Mouse (Mus musculus) CH12.LX (cell line): ENCODE data around the gene Otud1. TPM values are rescaled to one million over a fixed set of nuclear protein-coding genes. Genes with fewer than 3 reads are reported as not detected.

Experiments used
- DNase-seq: peaks from one replicate; pipeline ENCODE4 v3.0.0-alpha.2; 2013; ENCODE audit errors: extremely low read depth
- H3K27ac ChIP-seq: 2 replicates; pipeline ENCODE4 v1.5.1; 2012; ENCODE audit warnings: low read depth, mild to moderate bottlenecking, control low read depth, moderate library complexity; ENCODE audit not compliant: insufficient read depth
- H3K27me3 ChIP-seq: replicated peaks from 2 replicates; pipeline ENCODE3; 2012; ENCODE audit warnings: inconsistent platforms
- H3K36me3 ChIP-seq, 2 experiments: replicated peaks in 1 of 2; 2 replicates each; pipeline versions ENCODE3 to v1.6.1; 2012; ENCODE audit warnings: inconsistent platforms in 1 of 2, low read length in 1 of 2, mild to moderate bottlenecking in 1 of 2, mixed read lengths in 1 of 2, moderate library complexity in 1 of 2; ENCODE audit not compliant: control insufficient read depth in 1 of 2, insufficient read depth in 1 of 2
- H3K4me1 ChIP-seq, 2 experiments: 2 replicates each; pipeline ENCODE4 v1.6.1; 2012; ENCODE audit warnings: inconsistent platforms in 1 of 2, moderate library complexity in 1 of 2; ENCODE audit not compliant: insufficient read depth in 2 of 2, control insufficient read depth in 1 of 2
- H3K4me2 ChIP-seq: 2 replicates; pipeline ENCODE4 v1.6.1; 2012; ENCODE audit warnings: low read depth, mild to moderate bottlenecking, control low read depth; ENCODE audit not compliant: poor library complexity, insufficient read depth, severe bottlenecking
- H3K4me3 ChIP-seq, 3 experiments: fragments of 150-350 bp in 1 of 3; sonication (generic) in 1 of 3; replicated peaks in 1 of 3; 2 replicates each; pipeline versions ENCODE3 to v1.5.1; 2011 to 2012; ENCODE audit warnings: low read depth in 2 of 3, low read length in 2 of 3, mild to moderate bottlenecking in 2 of 3, moderate library complexity in 2 of 3, control low read depth in 1 of 3, improper control_type of control experiment in 1 of 3, inconsistent platforms in 1 of 3, mixed read lengths in 1 of 3; ENCODE audit not compliant: poor library complexity in 1 of 3
- H3K79me2 ChIP-seq: replicated peaks from 2 replicates; pipeline ENCODE4 v1.6.1; 2012; ENCODE audit warnings: mild to moderate bottlenecking, moderate library complexity; ENCODE audit not compliant: control insufficient read depth, poor library complexity, insufficient read depth, severe bottlenecking; ENCODE audit errors: extremely low read depth
- H3K9ac ChIP-seq: 2 replicates; pipeline ENCODE4 v1.6.1; 2012; ENCODE audit warnings: low read depth, mild to moderate bottlenecking, control low read depth, moderate library complexity; ENCODE audit not compliant: insufficient read depth
- H3K9me3 ChIP-seq: replicated peaks from 2 replicates; pipeline ENCODE3; 2012; ENCODE audit warnings: low read length, inconsistent platforms, mixed read lengths
- BHLHE40 ChIP-seq: IDR thresholded peaks from 2 replicates; pipeline ENCODE4 v1.6.1; 2011; ENCODE audit warnings: mild to moderate bottlenecking, low read depth, low read length, improper control_type of control experiment
- CHD2 ChIP-seq: IDR thresholded peaks from 2 replicates; pipeline ENCODE4 v1.6.1; 2011; ENCODE audit warnings: low read length, improper control_type of control experiment
- CTCF ChIP-seq, 2 experiments: IDR thresholded peaks in 1 of 2; conservative IDR thresholded peaks in 1 of 2; 2 replicates each; pipeline ENCODE4 v1.5.1; 2011 to 2012; ENCODE audit warnings: low read depth in 2 of 2, low read length in 2 of 2, improper control_type of control experiment in 1 of 2, inconsistent platforms in 1 of 2, mild to moderate bottlenecking in 1 of 2, moderate library complexity in 1 of 2
- E2F4 ChIP-seq: IDR thresholded peaks from 2 replicates; pipeline ENCODE4 v1.6.1; 2011; ENCODE audit warnings: low read depth, low read length, improper control_type of control experiment; ENCODE audit not compliant: insufficient replicate concordance
- ELF1 ChIP-seq: IDR thresholded peaks from 2 replicates; pipeline ENCODE4 v1.6.1; 2014; ENCODE audit warnings: low read depth, mild to moderate bottlenecking, inconsistent platforms, low read length, improper control_type of control experiment
- EP300 ChIP-seq: IDR thresholded peaks from 2 replicates; pipeline ENCODE4 v1.6.1; 2011; ENCODE audit warnings: low read length, improper control_type of control experiment
- ETS1 ChIP-seq: conservative IDR thresholded peaks from 2 replicates; pipeline ENCODE4 v1.6.1; 2012; ENCODE audit warnings: low read depth, mild to moderate bottlenecking, inconsistent platforms, low read length, improper control_type of control experiment, moderate library complexity
- GABPA ChIP-seq: IDR thresholded peaks from 2 replicates; pipeline ENCODE4 v1.6.1; 2012; ENCODE audit warnings: low read depth, low read length, improper control_type of control experiment, inconsistent platforms; ENCODE audit not compliant: insufficient replicate concordance
- HCFC1 ChIP-seq: IDR thresholded peaks from 2 replicates; pipeline ENCODE4 v1.6.1; 2012; ENCODE audit warnings: low read depth, mild to moderate bottlenecking, inconsistent platforms, low read length, improper control_type of control experiment
- IRF4 ChIP-seq: IDR thresholded peaks from 2 replicates; pipeline ENCODE4 v1.6.1; 2014; ENCODE audit warnings: low read depth, mild to moderate bottlenecking, inconsistent platforms, low read length, improper control_type of control experiment
- JUND ChIP-seq: conservative IDR thresholded peaks from 2 replicates; pipeline ENCODE4 v1.6.1; 2011; ENCODE audit warnings: low read depth, low read length, improper control_type of control experiment
- KAT2A ChIP-seq: IDR thresholded peaks from 2 replicates; pipeline ENCODE4 v1.6.1; 2012; ENCODE audit warnings: low read length, improper control_type of control experiment, inconsistent platforms; ENCODE audit not compliant: insufficient replicate concordance
- MAFK ChIP-seq: IDR thresholded peaks from 2 replicates; pipeline ENCODE4 v1.6.1; 2011; ENCODE audit warnings: low read length, improper control_type of control experiment; ENCODE audit not compliant: insufficient replicate concordance
- MAX ChIP-seq: IDR thresholded peaks from 2 replicates; pipeline ENCODE4 v1.6.1; 2011; ENCODE audit warnings: low read length, improper control_type of control experiment
- NRF1 ChIP-seq: IDR thresholded peaks from 2 replicates; pipeline ENCODE4 v1.6.1; 2014; ENCODE audit warnings: low read depth, mild to moderate bottlenecking, inconsistent platforms, low read length, improper control_type of control experiment, moderate library complexity
- PAX5 ChIP-seq: IDR thresholded peaks from 2 replicates; pipeline ENCODE4 v1.6.1; 2012; ENCODE audit warnings: low read length, inconsistent platforms, mixed read lengths
- POLR2A ChIP-seq: IDR thresholded peaks from 2 replicates; pipeline ENCODE4 v1.6.1; 2011; ENCODE audit warnings: low read depth, mild to moderate bottlenecking, improper control_type of control experiment, low read length
- RCOR1 ChIP-seq: conservative IDR thresholded peaks from 2 replicates; pipeline ENCODE4 v1.6.1; 2012; ENCODE audit warnings: low read depth, mild to moderate bottlenecking, inconsistent platforms, low read length, improper control_type of control experiment
- SMC3 ChIP-seq: IDR thresholded peaks from 2 replicates; pipeline ENCODE4 v1.6.1; 2011; ENCODE audit warnings: low read depth, low read length, improper control_type of control experiment
- TCF12 ChIP-seq: IDR thresholded peaks from 2 replicates; pipeline ENCODE4 v1.6.1; 2014; ENCODE audit warnings: low read depth, mild to moderate bottlenecking, inconsistent platforms, low read length, improper control_type of control experiment
- UBTF ChIP-seq: IDR thresholded peaks from 2 replicates; pipeline ENCODE4 v1.6.1; 2012; ENCODE audit warnings: low read depth, mild to moderate bottlenecking, inconsistent platforms, low read length, improper control_type of control experiment, moderate library complexity
- USF1 ChIP-seq: IDR thresholded peaks from 2 replicates; pipeline ENCODE4 v1.6.1; 2014; ENCODE audit warnings: low read depth, mild to moderate bottlenecking, inconsistent platforms, low read length, improper control_type of control experiment
- ZNF384 ChIP-seq: IDR thresholded peaks from 2 replicates; pipeline ENCODE4 v1.6.1; 2012; ENCODE audit warnings: low read depth, low read length, improper control_type of control experiment, inconsistent platforms
- dilution Hi-C: fragments of 300-500 bp; cut with MboI; formaldehyde crosslinking; loops from 2 replicates; pipeline ENCODE4 v1.14.3; 2020; ENCODE audit warnings: low sequenced_read_pairs; ENCODE audit not compliant: extremely low pct_unique_long_range_greater_than_20kb, extremely low pct_ligation_motif_present
- in situ Hi-C: fragments of 300-500 bp; cut with MboI; formaldehyde crosslinking; loops from 3 replicates; pipeline ENCODE4 v1.14.3; 2019; ENCODE audit warnings: low sequenced_read_pairs, low pct_ligation_motif_present, low pct_unique_long_range_greater_than_20kb, mixed read lengths
- polyA plus RNA-seq: library from polyadenylated mRNA; unstranded; fragments of >175 nt; gene quantifications from 2 replicates; pipeline ENCODE4 v1.2.1, GENCODE M21; 2012; ENCODE audit warnings: low read depth; ENCODE audit not compliant: insufficient read length
- total RNA-seq, 2 experiments: library from RNA; depleted of rRNA; stranded (reverse); fragments of 300-350 nt in 1 of 2; fragments of >200 nt in 1 of 2; gene quantifications; 2 replicates each; pipeline ENCODE4 v1.2.3; 2012 to 2014

Gene Otud1
- total and polyA plus RNA-seq, 3 experiments = 0.13 to 1.5 (median 1.3) TPM

DNA sequence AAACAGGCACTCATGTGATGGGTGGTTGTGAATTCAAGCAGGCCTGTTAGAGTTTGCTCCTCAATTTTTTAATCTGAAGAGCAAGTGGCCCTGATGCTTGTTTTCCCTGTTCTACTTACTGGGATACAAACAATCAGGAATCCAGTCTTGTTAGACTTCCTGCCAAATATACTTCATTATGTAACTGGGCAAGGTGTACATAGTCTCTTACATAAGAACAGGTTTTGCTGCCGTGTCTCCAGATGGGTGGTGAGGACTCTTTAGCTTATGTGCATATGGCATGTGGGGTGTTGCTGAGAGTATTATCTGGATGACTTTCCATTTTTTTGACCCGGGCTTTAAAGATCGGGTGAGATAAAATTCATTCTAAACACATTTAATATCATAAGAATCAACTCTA, 43.8 kb downstream of the Otud1 start:
- H3K27me3 ChIP-seq = no peaks in the 10 kb centered on the region
- no peak overlapping the region for H3K4me2 ChIP-seq
- in situ Hi-C loops = loop anchor here (25.0 kb wide), 1 partner anchor 289 kb away; no protein-coding TSS in a partner anchor
- no peaks in the 10 kb centered on the region for H3K9me3 ChIP-seq
- H3K9ac ChIP-seq = no peak overlapping the region
- no peak for DNase-seq
- no peaks in the 10 kb centered on the region for H3K79me2 ChIP-seq
- no peak overlapping the region for H3K4me3 ChIP-seq
- dilution Hi-C loops = no loop called here
- no peaks in the 10 kb centered on the region for H3K36me3 ChIP-seq
- H3K27ac ChIP-seq = no peak overlapping the region
- TF ChIP-seq SMC3 = no peak
- no peak for TF ChIP-seq HCFC1
- TF ChIP-seq POLR2A = no peak
- no peak for TF ChIP-seq CTCF (conservative IDR thresholded peaks at IDR 0.05 in 1 of 2, IDR thresholded peaks at IDR 0.05 in 1 of 2; ENCODE audit: low read depth in 2 of 2, low read length in 2 of 2)
- no peak for TF ChIP-seq ZNF384
- H3K4me1 ChIP-seq = peaks cover 0 to 3% of the 10 kb centered on the region in 2 experiments; a peak in 1 of 4 replicates

GRCm38 (mm10) chr2:19703020-19703613, 45.6 kb downstream of the Otud1 start:
- peak; percentile 18 for DNase-seq
- no peak overlapping the region for H3K9ac ChIP-seq
- no peak for TF ChIP-seq BHLHE40
- TF ChIP-seq PAX5 = no peak
- TF ChIP-seq USF1 = no peak
- TF ChIP-seq IRF4 = no peak
- no peak for TF ChIP-seq CHD2
- no peak for TF ChIP-seq RCOR1
- no peak; the same call in 1 of the 2 replicates for TF ChIP-seq JUND
- TF ChIP-seq E2F4 = no peak
- TF ChIP-seq ELF1 = no peak
- TF ChIP-seq UBTF = no peak
- no peak for TF ChIP-seq GABPA
- TF ChIP-seq MAX = no peak
- TF ChIP-seq ETS1 = no peak
- TF ChIP-seq KAT2A = no peak
- TF ChIP-seq NRF1 = no peak
- no peak for TF ChIP-seq ZNF384
- no peak for TF ChIP-seq EP300
- TF ChIP-seq MAFK = no peak
- TF ChIP-seq TCF12 = no peak
- TF ChIP-seq, all 38 proteins: peak for 0
- H3K27ac ChIP-seq = no peak overlapping the region
- no peak overlapping the region for H3K4me3 ChIP-seq
- no peaks in the 10 kb centered on the region for H3K79me2 ChIP-seq
- dilution Hi-C loops (no loop called here), in situ Hi-C loops (loop anchor here (25.0 kb wide), 1 partner anchor 291 kb away; no protein-coding TSS in a partner anchor)
- H3K9me3 ChIP-seq = no peaks in the 10 kb centered on the region
- peaks cover 0 to 3% of the 10 kb centered on the region in 2 experiments; a peak in 1 of 4 replicates for H3K4me1 ChIP-seq
- no peaks in the 10 kb centered on the region for H3K27me3 ChIP-seq
- H3K36me3 ChIP-seq = no peaks in the 10 kb centered on the region
- no peak overlapping the region for H3K4me2 ChIP-seq
